Mouse (Mus musculus): Measurements from ENCODE around the gene Foxj2.

Gene Foxj2

GRCm38 (mm10) chr6:122819306-122820070 lies at the start of gene Foxj2:
Foxj2 (plus strand) TSS chr6:122819914.
- DNase-seq (ENCODE audit: low read depth, low spot score): peak; percentile 46

GRCm38 (mm10) chr6:122770760-122771315 lies 48.9 kb upstream of the Foxj2 start:
- no peak for DNase-seq (ENCODE audit: low read depth, low spot score)

- DNase-seq (ENCODE audit: low read depth, low spot score): no peak
Measured at GRCm38 (mm10) chr6:122772701-122773100, 47.0 kb upstream of the Foxj2 start.

- no peak for DNase-seq (ENCODE audit: low read depth, low spot score)
Measured at GRCm38 (mm10) chr6:122774345-122774744, 45.4 kb upstream of the Foxj2 start.

GRCm38 (mm10) chr6:122776040-122776439 lies 43.7 kb upstream of the Foxj2 start:
- DNase-seq (ENCODE audit: low read depth, low spot score): no peak

- DNase-seq (ENCODE audit: low read depth, low spot score): no peak
Measured at GRCm38 (mm10) chr6:122779916-122780315, 39.8 kb upstream of the Foxj2 start.

- DNase-seq (ENCODE audit: low read depth, low spot score): no peak
Measured at GRCm38 (mm10) chr6:122781167-122781566, 38.5 kb upstream of the Foxj2 start.

GRCm38 (mm10) chr6:122782164-122782563 lies 37.5 kb upstream of the Foxj2 start:
- no peak for DNase-seq (ENCODE audit: low read depth, low spot score)

- DNase-seq (ENCODE audit: low read depth, low spot score): no peak
Measured at GRCm38 (mm10) chr6:122784866-122785265, 34.8 kb upstream of the Foxj2 start.

GRCm38 (mm10) chr6:122786275-122786674 lies 33.4 kb upstream of the Foxj2 start:
- DNase-seq (ENCODE audit: low read depth, low spot score): peak; percentile 46

- no peak for DNase-seq (ENCODE audit: low read depth, low spot score)
Measured at GRCm38 (mm10) chr6:122795254-122795935, 24.3 kb upstream of the Foxj2 start.

- DNase-seq (ENCODE audit: low read depth, low spot score): no peak
Measured at GRCm38 (mm10) chr6:122800640-122801300, 18.9 kb upstream of the Foxj2 start.

GRCm38 (mm10) chr6:122801301-122801800 lies 18.4 kb upstream of the Foxj2 start, which contains the start of gene Slc2a3:
Slc2a3 (minus strand) TSS chr6:122801640.
- DNase-seq (ENCODE audit: low read depth, low spot score): peak; percentile 19

GRCm38 (mm10) chr6:122801801-122802514 lies 17.8 kb upstream of the Foxj2 start:
- DNase-seq (ENCODE audit: low read depth, low spot score): peak; percentile 27

GRCm38 (mm10) chr6:122804418-122804817 lies 15.3 kb upstream of the Foxj2 start:
- DNase-seq (ENCODE audit: low read depth, low spot score): peak; percentile 60

GRCm38 (mm10) chr6:122810022-122810614 lies 9.6 kb upstream of the Foxj2 start:
- no peak for DNase-seq (ENCODE audit: low read depth, low spot score)

- DNase-seq (ENCODE audit: low read depth, low spot score): peak; percentile 96
Measured at GRCm38 (mm10) chr6:122810615-122811279, 9.0 kb upstream of the Foxj2 start.

GRCm38 (mm10) chr6:122811280-122811652 lies 8.4 kb upstream of the Foxj2 start:
- DNase-seq (ENCODE audit: low read depth, low spot score): peak; percentile 75

- peak; percentile 51 for DNase-seq (ENCODE audit: low read depth, low spot score)
Measured at GRCm38 (mm10) chr6:122811771-122812600, 7.7 kb upstream of the Foxj2 start.

Data from embryo, embryonic 11.5 days (tissue).